16 mouse cellular contexts compared by ENCODE assay signal in the genomic region with DNA sequence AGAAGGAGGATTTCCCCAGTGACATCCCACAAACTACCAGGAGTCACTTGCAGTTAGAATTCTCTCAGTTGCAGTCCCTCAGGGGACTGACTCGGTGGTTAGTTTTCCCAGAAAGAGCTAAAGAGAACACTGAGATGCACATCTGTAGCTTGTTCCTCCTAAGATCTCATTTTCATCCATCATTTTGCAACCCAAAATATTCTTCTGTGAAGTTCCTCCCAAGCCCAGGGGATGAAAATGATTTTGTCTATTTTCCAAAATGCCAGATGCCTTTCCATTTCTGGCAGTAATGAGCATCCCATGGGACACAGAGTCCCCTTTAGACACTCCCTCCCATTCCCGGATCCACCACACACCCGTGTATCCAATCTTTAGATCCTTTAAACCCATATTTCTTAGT. TPM values are rescaled to one million over a fixed set of nuclear protein-coding genes. Genes with fewer than 3 reads are reported as not detected.
"Had no signal": no experiment of that assay in that cellular context is flagged by ENCODE, and none has a peak within 500 bp of the region (broad histone marks: within the 10 kb centered on the region; RNA-seq: fewer than 3 reads in every experiment).

No protein-coding gene starts in this region.

- H3K9me3 ChIP-seq: limb, embryonic 15.5 days; liver, embryonic 12.5 days; midbrain, embryonic 12.5 days; neural tube, embryonic 13.5 days; stomach, embryonic 15.5 days had no signal

- H3K36me3 ChIP-seq: limb, embryonic 15.5 days; liver, embryonic 12.5 days; midbrain, embryonic 12.5 days; neural tube, embryonic 13.5 days; stomach, embryonic 15.5 days had no signal

- H3K9ac ChIP-seq: limb, embryonic 15.5 days; liver, embryonic 12.5 days; lung, embryonic 14.5 days; midbrain, embryonic 12.5 days; neural tube, embryonic 13.5 days; stomach, embryonic 15.5 days had no signal

- H3K4me2 ChIP-seq: limb, embryonic 15.5 days; liver, embryonic 12.5 days; lung, embryonic 14.5 days; midbrain, embryonic 12.5 days; neural tube, embryonic 13.5 days; stomach, embryonic 15.5 days had no signal

- H3K4me1 ChIP-seq: limb, embryonic 15.5 days; liver, embryonic 12.5 days; midbrain, embryonic 12.5 days; neural tube, embryonic 13.5 days; stomach, embryonic 15.5 days had no signal

- H3K27ac ChIP-seq: limb, embryonic 15.5 days; liver, embryonic 12.5 days; midbrain, embryonic 12.5 days; neural tube, embryonic 13.5 days; stomach, embryonic 15.5 days had no signal

- H3K4me3 ChIP-seq: limb, embryonic 15.5 days; liver, embryonic 12.5 days; midbrain, embryonic 12.5 days; neural tube, embryonic 13.5 days; stomach, embryonic 15.5 days had no signal

- ATAC-seq: liver, embryonic 12.5 days; midbrain, embryonic 16.5 days had no signal

- DNase-seq: kidney, postnatal 36 days; layer of hippocampus, adult 9-11 months; layer of hippocampus, postnatal 36 days; lung, embryonic 14.5 days; lung, postnatal 14 days; retina, postnatal 1 day; right cerebral cortex, postnatal 4 days; thymus, postnatal 36 days had no signal

- H3K27me3 ChIP-seq: limb, embryonic 15.5 days; liver, embryonic 12.5 days; midbrain, embryonic 12.5 days; neural tube, embryonic 13.5 days; stomach, embryonic 15.5 days had no signal

RNA-seq across cellular contexts. Expression of gene Cyp4b1, which starts 53.9 kb away (rescaled TPM):
- total RNA-seq: megakaryocyte-erythroid progenitor cell, adult 5-6 weeks had no signal
- polyA plus RNA-seq: limb, embryonic 11.5 days; midbrain, embryonic 12.5 days had no signal
